Mouse (Mus musculus) layer of hippocampus, postnatal 14 days (tissue): ENCODE data around the gene Ffar1. TPM values are rescaled to one million over a fixed set of nuclear protein-coding genes. Genes with fewer than 3 reads are reported as not detected.

ENCODE experiments used
- DNase-seq, 2 experiments: peaks; one replicate each; pipeline ENCODE4 v3.0.0; 2021 to 2022; ENCODE audit warnings: low spot score in 2 of 2, mixed read lengths in 1 of 2
- long read RNA-seq, 2 experiments: library from polyadenylated mRNA; stranded (forward); transcript quantifications; one replicate each; pipeline ENCODE4 v2.0.0; 2021
- total RNA-seq, 2 experiments: library from RNA; stranded (reverse); gene quantifications; 2 replicates each; pipeline ENCODE4 v1.2.3; 2021

Gene Ffar1
- total RNA-seq = not detected
- long read RNA-seq, experiment 1 = 0 reads
- long read RNA-seq, experiment 2 = 0 reads

- DNase-seq = no peak
Observed at GRCm38 (mm10) chr7:30861464-30861863, at the start of gene Ffar1. TSS of gene Ffar1 (minus strand) at chr7:30861564.

GRCm38 (mm10) chr7:30909773-30910172 is 48.4 kb upstream of the Ffar1 start:
- DNase-seq = no peak

- DNase-seq = no peak
Observed at GRCm38 (mm10) chr7:30908992-30909431, 47.6 kb upstream of the Ffar1 start.

- DNase-seq = no peak
Observed at GRCm38 (mm10) chr7:30908277-30908991, 47.1 kb upstream of the Ffar1 start.

GRCm38 (mm10) chr7:30904042-30904441 is 42.7 kb upstream of the Ffar1 start:
- peak in 1 of 2 experiments; percentile 24 for DNase-seq

GRCm38 (mm10) chr7:30895217-30895616 is 33.9 kb upstream of the Ffar1 start:
- DNase-seq = no peak

- DNase-seq = no peak
Observed at GRCm38 (mm10) chr7:30892515-30892914, 31.2 kb upstream of the Ffar1 start.

DNA sequence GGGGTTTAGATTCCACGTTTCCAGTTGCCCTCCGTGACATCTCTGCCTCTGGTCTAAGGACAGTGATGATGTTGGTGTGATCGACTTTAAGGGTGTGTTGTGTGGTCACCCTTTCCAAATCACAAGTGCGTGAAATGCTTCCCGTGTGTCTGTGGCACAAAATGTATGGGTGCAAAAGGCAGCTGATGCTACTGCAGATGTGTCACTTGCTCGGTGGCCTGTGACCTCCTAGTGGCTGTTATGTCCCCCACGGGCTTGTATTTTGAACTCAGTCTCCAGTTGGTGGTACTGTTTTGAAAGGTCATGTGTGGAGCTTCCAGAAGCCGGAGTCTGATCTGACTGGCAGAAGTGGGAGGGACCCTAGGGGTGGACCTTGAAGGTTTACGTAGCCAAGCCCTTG is 30.4 kb upstream of the Ffar1 start:
- DNase-seq = no peak

DNA sequence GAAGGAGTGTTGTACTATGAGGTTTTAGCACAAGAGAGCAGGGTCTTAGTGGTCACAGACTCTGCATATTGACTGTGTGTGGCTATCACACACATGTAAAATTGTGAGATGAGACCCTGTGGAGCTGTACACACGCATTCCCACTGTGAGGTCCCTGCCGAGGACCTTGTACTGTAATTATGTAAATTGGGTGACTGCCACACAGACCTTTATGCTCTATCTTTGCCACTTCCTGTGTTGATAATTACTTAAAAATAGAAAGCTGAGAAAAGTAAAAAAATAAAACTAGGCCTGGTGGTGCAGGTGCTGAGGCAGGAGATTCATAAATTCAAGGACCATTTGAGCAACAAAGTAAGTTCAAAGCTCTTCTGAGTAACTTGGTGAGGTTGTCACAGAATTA is 29.3 kb upstream of the Ffar1 start:
- no peak for DNase-seq

GRCm38 (mm10) chr7:30888786-30889185 is 27.4 kb upstream of the Ffar1 start:
- no peak for DNase-seq

DNA sequence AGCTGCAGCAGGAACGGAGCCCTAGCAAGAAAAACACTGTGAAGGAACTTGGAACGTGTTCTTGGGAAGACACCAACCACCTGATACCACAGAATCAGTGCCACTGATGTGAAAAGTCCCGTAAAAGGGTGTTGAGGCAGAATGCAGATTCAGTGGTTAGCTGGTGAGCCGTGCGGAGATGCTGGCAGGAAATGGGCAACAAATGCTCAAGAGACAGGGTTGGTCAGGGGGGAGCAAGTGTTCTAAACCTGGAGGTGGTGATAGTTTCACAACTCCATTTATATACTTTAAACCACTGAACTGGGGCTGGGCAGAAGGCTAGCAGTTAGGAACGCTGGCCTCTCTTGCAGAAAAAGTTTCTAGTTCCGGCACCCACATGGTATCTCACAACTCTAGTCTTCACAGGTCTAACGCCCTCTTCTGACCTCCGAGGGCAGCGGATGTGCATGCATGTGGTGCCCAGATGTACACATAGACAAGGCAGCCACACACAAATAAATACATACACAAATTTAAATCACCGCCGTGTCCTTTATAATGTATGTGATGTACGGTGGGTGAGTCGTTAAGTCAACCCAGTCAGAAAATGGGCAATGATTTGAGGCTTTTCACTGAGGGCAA is 26.3 kb upstream of the Ffar1 start:
- no peak for DNase-seq

DNA sequence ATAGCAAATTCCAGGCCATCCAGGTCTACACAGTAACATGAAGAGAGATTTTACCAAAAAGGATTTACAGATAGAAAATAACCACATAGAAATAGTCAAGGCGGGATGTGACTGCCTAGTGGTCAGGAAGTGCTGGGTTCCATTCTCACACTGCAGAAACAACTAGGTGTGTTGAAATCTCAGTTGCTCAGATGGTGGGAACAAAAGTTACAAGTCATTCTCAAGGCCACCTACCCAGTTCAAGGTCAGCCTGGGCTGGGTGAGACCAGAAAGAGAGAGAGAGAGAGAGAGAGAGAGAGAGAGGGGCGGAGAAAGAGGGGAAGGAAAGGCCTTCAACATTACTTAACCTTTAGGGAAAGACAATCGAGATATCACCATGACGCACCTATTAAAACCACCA is 25.5 kb upstream of the Ffar1 start:
- no peak for DNase-seq

- no peak for DNase-seq
Observed at GRCm38 (mm10) chr7:30884047-30884446, 22.7 kb upstream of the Ffar1 start.

DNA sequence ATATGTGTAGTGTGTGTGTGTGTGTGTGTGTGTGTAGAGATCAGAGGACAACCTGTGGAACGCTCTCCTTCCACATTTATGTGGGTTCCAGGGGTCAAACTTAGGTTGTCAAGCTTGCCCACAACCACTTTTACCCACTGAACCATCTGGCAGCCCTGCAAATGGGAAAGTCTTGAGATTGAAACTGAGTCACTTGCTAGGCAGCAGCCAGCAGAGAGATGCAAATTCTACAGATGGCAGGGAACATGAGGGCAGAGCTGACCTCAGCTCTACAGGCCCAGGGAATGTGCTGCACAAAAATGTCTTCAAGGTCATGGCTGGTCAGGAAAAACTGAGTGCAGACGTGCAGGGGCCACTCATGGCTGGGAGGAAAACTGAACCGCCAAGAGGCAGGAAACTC is 20.0 kb upstream of the Ffar1 start:
- DNase-seq = no peak

DNA sequence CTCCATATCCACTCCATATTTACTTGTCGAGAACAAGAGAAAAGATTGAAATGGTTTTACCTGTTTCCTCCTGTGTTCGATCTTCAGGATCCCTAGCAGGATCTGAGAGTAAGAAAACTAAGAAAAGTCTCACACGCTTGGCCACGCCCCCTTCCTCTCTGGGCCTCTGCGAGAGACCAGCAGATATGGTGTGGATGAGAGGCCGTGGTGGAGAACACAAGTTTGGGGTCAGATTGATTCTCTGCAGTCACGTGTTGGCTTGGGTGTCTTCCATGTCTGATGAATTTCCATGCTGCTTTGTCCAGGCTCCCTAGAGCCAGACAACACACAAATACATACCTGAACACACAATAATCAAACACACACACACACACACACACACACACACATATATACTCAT is 18.8 kb upstream of the Ffar1 start, which contains the start of gene Cd22:
Gene Cd22 (minus strand): TSS at position 167 of the 400 bp plus-strand sequence.
- no peak for DNase-seq

DNA sequence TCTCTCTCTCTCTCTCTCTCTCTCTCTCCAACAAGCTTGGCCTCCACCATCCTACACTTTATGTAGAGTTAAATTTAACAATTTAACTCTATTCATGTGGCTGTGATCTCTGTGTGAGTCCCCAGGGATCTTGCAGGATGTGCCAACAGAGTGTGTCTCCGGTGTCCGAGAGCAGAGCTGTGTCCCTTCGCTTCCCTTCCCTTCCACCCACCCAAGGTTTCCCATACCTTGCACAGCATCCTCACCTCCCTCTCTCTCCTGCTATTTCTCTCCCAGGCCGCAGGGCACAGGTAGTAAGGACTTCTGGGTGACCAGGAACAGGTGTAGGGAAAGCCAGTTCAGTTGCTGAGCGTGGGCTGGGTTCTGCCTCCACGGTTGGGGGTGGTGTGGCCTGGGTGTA is 17.6 kb upstream of the Ffar1 start:
- no peak for DNase-seq

GRCm38 (mm10) chr7:30873083-30873482 is 11.7 kb upstream of the Ffar1 start:
- DNase-seq = peak; percentile 58 to 65

- DNase-seq = no peak
Observed at GRCm38 (mm10) chr7:30863386-30863785, 2.0 kb upstream of the Ffar1 start.

GRCm38 (mm10) chr7:30859635-30860402 is 1.5 kb downstream of the Ffar1 start:
- peak; percentile 57 to 65 for DNase-seq

DNA sequence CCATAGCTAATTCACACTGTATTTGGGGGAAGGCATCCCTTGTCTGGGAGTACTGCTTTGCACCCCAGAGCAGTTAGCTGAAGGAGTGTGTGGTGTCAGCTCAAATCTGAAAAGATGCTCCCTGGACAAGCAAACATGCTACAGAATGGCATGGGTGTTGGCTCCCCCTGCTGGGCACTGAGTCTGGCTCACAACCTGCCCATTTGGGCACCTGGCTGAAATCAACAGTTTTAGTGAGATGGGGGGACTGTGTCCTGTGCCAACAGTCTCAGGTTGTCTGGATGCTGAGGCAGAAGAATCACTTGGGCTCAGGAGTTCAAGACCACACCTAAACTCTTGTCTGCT is 2.1 kb downstream of the Ffar1 start:
- peak; percentile 70 to 77 for DNase-seq

- no peak for DNase-seq
Observed at GRCm38 (mm10) chr7:30857746-30858145, 3.6 kb downstream of the Ffar1 start.

DNA sequence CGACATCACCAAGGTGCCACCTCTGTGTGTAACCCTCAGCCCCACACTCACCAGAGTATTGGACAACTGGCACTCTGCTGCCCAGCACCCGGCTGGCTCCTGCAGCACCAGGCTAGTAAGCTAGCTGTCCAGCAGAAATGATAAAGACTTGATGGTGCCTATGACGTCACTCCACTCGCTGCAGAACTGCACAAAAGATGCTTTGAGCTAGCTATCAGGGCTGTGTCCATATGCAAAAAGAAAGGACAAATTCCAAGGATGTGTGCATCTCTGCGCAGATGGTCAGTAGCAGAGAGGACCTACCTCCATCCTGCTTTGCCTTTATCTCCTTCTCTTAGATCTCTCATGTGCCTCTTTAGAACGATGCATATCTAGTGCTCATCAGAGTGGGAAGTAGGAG is 5.3 kb downstream of the Ffar1 start, which contains the start of gene Ffar3:
Gene Ffar3 (minus strand): TSS at position 101 of the 400 bp plus-strand sequence.
- DNase-seq = no peak
